Mouse (Mus musculus) heart, adult 2 months (tissue): ENCODE measurements at regions not wholly inside any gene's neighbourhood (a gene's known extent, or its start where the extent isn't known, plus 50 kb on each side); places are given as distances from the start of the nearest gene placed in this dataset.

Source experiments
- DNase-seq, 2 experiments: peaks; one replicate each; pipeline ENCODE4 v3.0.0; 2021
- H3K27ac ChIP-seq: fragments of 200-600 bp; 2 replicates; pipeline ENCODE4 v1.8.1; 2022
- H3K27me3 ChIP-seq: fragments of 200-500 bp; 2 replicates; pipeline ENCODE4 v1.6.1; 2012; ENCODE audit warnings: mild to moderate bottlenecking, low read length, inconsistent platforms, mixed read lengths; ENCODE audit not compliant: control insufficient read depth, insufficient read depth
- H3K36me3 ChIP-seq: fragments of 200-500 bp; 2 replicates; pipeline ENCODE4 v1.6.1; 2012; ENCODE audit warnings: low read length, inconsistent platforms; ENCODE audit not compliant: control insufficient read depth, insufficient read depth
- H3K4me1 ChIP-seq: fragments of 200-500 bp; 2 replicates; pipeline ENCODE4 v1.6.1; 2011; ENCODE audit warnings: low read length; ENCODE audit not compliant: control insufficient read depth, insufficient read depth
- H3K4me3 ChIP-seq: fragments of 200-600 bp; 2 replicates; pipeline ENCODE4 v1.8.1; 2022
- H3K79me2 ChIP-seq: fragments of 200-500 bp; replicated peaks from 2 replicates; pipeline ENCODE4 v1.6.1; 2012; ENCODE audit warnings: mild to moderate bottlenecking, inconsistent platforms, low read length, moderate library complexity, mixed read lengths; ENCODE audit not compliant: control insufficient read depth, insufficient read depth
- H3K9ac ChIP-seq: fragments of 200-500 bp; 2 replicates; pipeline ENCODE4 v1.6.1; 2012; ENCODE audit warnings: low read depth, mild to moderate bottlenecking, control low read depth, inconsistent platforms, low read length, mixed read lengths
- CTCF ChIP-seq: fragments of 200-600 bp; IDR thresholded peaks from 2 replicates; pipeline ENCODE4 v1.8.1; 2022; ENCODE audit warnings: antibody characterized with exemption, mild to moderate bottlenecking, moderate library complexity
- EP300 ChIP-seq: fragments of 200-500 bp; IDR thresholded peaks from 2 replicates; pipeline ENCODE4 v1.6.1; 2011; ENCODE audit warnings: low read depth, low read length, control low read depth; ENCODE audit not compliant: insufficient read depth
- POLR2A ChIP-seq: fragments of 200-500 bp; IDR thresholded peaks from 2 replicates; pipeline ENCODE4 v1.6.1; 2011; ENCODE audit warnings: mild to moderate bottlenecking, low read depth, low read length, control low read depth; ENCODE audit not compliant: insufficient read depth
- WGBS: fragments of 180-500 bp; shearing (Covaris S2); methylation state at CpG from one replicate; pipeline ENCODE4 v1.1.7; 2018; 5-methylcytosine and 5-hydroxymethylcytosine counted together
- intact Hi-C: fragments of 180-260 bp; cut with DNase I; formaldehyde crosslinking; loops from one replicate; pipeline ENCODE4 v1.15.1; 2025

DNA sequence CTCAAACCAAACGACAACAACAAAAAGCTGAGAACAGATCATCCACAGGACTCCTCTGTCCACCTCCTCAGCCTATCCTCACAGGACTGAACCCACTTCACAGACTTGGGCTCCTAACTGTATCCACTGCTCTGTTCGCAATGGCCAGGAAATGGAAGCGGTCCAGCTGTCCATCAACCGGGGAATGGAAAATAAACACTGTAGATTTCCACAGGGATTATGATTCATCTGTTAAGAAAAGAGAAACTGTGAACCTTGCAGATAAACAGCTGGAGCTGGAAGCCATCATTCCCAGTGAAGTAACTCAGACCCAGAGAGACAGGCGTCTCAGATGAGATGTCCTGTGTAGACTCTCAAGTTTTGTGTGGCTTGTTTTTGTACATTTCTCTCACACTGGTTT lies 340.4 kb upstream of the Trpc7 start:
- Histone ChIP-seq H3K36me3 (no peaks in the 10 kb centered on the region), H3K27ac (no peak overlapping the region), H3K27me3 (no peaks in the 10 kb centered on the region), H3K9ac (no peak overlapping the region), H3K4me3 (no peak overlapping the region), H3K79me2 (no peaks in the 10 kb centered on the region), H3K4me1 (no peaks in the 10 kb centered on the region)
- intact Hi-C loops: no loop called here
- peak in 1 of 2 experiments; percentile 11 for DNase-seq
- WGBS: 32% methylated on average over 5 of the region's 5 CpGs
- TF ChIP-seq POLR2A: no peak
- TF ChIP-seq EP300: no peak
- no peak for TF ChIP-seq CTCF

DNA sequence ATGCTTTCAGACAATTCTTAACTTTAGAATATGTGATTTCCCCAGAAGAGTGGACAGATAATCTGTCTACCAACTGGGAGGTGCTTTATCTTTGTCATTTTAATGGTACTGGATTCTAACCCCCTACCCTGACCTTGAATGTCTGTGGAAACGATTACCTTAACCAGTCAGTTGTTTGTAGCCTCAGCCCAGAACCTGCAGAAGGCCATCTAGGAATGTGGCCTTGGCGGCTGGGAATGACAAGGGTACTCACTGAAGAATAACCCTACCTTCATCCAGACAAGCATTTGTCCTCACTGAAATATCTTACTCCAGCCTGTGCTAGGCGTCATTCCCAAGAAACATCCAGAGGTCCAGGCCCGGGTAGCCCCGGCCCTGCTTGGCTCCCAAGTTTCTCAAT lies 337.1 kb upstream of the Trpc7 start:
- no peaks in the 10 kb centered on the region for H3K79me2 ChIP-seq
- intact Hi-C loops: no loop called here
- DNase-seq: no peak
- TF ChIP-seq EP300: no peak
- no peak for TF ChIP-seq CTCF
- no peak for TF ChIP-seq POLR2A
- H3K27ac ChIP-seq: no peak overlapping the region
- H3K4me1 ChIP-seq: no peaks in the 10 kb centered on the region
- no peaks in the 10 kb centered on the region for H3K27me3 ChIP-seq
- H3K36me3 ChIP-seq: no peaks in the 10 kb centered on the region
- 84% methylated on average over 5 of the region's 5 CpGs for WGBS
- H3K4me3 ChIP-seq: no peak overlapping the region
- no peak overlapping the region for H3K9ac ChIP-seq

DNA sequence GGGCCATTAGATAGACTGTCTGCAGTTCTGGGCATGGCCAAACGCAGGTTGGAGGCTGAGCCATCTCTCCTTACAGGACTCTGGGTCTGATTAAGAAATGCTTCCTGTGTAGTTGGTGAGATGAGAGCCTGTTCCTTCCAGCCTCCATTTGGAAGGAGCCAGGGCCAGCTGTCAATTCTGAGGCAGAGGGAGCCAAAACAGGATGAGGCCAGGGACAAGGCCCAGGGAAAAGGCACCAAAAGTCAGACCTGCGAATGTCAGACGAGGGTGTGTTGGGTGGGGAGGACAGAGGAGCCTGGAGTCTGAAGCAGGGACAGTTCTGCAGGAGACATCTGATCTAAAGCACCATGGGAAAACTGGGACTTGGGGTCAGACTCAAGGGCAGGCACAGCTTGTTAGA lies 335.9 kb upstream of the Trpc7 start:
- H3K9ac ChIP-seq: no peak overlapping the region
- H3K4me3 ChIP-seq: no peak overlapping the region
- H3K79me2 ChIP-seq: no peaks in the 10 kb centered on the region
- H3K27ac ChIP-seq: no peak overlapping the region
- no peaks in the 10 kb centered on the region for H3K36me3 ChIP-seq
- TF ChIP-seq CTCF (no peak), EP300 (no peak), POLR2A (no peak)
- no peaks in the 10 kb centered on the region for H3K27me3 ChIP-seq
- no peaks in the 10 kb centered on the region for H3K4me1 ChIP-seq
- DNase-seq: peak; percentile 35 to 36
- intact Hi-C loops: no loop called here
- WGBS: 29% methylated on average over 3 of the region's 3 CpGs

DNA sequence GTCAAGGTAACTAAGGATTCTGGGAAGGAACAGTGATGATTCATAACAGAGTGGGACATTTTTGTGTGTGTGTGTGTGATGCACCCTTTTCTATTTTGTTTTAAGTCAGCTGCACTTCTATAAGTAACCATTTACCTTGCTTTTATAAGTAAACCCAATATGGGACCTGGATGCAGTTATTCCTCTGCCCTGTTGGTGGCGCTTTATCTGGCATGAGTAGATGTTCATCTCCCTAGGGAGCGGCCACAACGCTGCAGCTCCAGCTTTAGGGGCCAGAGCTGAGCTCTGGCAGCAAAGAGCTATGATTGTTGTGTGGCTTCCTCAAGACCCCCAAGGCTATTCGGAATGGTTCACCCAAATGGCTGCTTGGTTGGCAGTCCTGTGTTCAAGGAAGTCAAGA lies 334.5 kb upstream of the Trpc7 start:
- WGBS: 62% methylated on average over 4 of the region's 4 CpGs
- no peak for TF ChIP-seq POLR2A
- 0 out of 2 replicates have a peak, but pooled peaks have one; percentile 11 for TF ChIP-seq CTCF
- Histone ChIP-seq H3K79me2 (no peaks in the 10 kb centered on the region), H3K27me3 (no peaks in the 10 kb centered on the region), H3K36me3 (no peaks in the 10 kb centered on the region), H3K4me3 (no peak overlapping the region), H3K9ac (no peak overlapping the region), H3K27ac (no peak overlapping the region), H3K4me1 (no peaks in the 10 kb centered on the region)
- intact Hi-C loops: no loop called here
- no peak for DNase-seq

DNA sequence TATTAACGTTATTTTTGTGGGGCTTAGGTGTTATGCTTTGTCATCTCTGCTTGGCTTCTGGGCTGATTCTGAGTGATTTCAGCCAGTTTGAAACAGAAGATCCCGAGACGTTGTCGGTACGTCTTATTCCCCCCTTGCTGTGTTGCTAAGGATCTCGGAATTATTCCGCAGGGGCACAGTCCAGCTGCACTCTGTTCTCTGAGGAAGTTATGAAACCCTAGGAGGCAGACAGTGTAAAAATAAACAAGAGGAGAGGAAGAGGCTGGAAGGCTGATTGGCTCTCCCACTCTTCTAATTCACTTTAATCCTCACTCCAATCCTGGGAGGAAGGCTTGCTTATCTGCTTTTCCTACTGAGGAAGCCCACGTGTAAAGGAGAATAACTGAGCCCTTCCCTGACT lies 325.3 kb upstream of the Trpc7 start:
- intact Hi-C loops: no loop called here
- Histone ChIP-seq H3K4me3 (no peak overlapping the region), H3K9ac (no peak overlapping the region), H3K27me3 (no peaks in the 10 kb centered on the region), H3K79me2 (no peaks in the 10 kb centered on the region), H3K36me3 (no peaks in the 10 kb centered on the region), H3K4me1 (no peaks in the 10 kb centered on the region), H3K27ac (no peak overlapping the region)
- WGBS: 37% methylated on average over 8 of the region's 8 CpGs
- no peak for TF ChIP-seq CTCF
- TF ChIP-seq EP300: no peak
- no peak for TF ChIP-seq POLR2A
- DNase-seq: peak in 1 of 2 experiments; percentile 10

DNA sequence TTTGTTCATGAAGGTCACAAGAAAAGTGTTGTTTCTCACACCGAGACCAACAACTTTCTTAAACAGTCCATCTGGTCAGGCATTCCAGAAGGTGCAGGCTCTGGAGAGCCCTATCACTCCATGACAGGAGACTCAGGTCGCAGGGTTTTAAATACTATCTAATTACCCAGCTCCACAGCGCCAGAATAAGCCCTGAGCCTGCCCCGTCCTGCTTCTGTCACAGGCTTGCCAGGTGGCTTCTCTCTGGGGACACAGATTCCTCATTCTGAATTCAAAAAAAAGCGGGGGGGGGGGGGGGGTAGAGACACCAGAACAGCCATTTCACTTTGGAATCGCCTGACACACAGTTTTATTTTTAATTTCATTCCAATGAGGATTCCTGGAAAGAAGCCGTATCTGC lies 320.4 kb upstream of the Trpc7 start:
- TF ChIP-seq CTCF: no peak
- no peak for TF ChIP-seq POLR2A
- no peak for TF ChIP-seq EP300
- WGBS: 42% methylated on average over 7 of the region's 7 CpGs
- no peaks in the 10 kb centered on the region for H3K79me2 ChIP-seq
- DNase-seq: no peak
- no peaks in the 10 kb centered on the region for H3K27me3 ChIP-seq
- H3K27ac ChIP-seq: no peak overlapping the region
- H3K9ac ChIP-seq: no peak overlapping the region
- no peak overlapping the region for H3K4me3 ChIP-seq
- intact Hi-C loops: no loop called here
- H3K36me3 ChIP-seq: no peaks in the 10 kb centered on the region
- H3K4me1 ChIP-seq: no peaks in the 10 kb centered on the region

DNA sequence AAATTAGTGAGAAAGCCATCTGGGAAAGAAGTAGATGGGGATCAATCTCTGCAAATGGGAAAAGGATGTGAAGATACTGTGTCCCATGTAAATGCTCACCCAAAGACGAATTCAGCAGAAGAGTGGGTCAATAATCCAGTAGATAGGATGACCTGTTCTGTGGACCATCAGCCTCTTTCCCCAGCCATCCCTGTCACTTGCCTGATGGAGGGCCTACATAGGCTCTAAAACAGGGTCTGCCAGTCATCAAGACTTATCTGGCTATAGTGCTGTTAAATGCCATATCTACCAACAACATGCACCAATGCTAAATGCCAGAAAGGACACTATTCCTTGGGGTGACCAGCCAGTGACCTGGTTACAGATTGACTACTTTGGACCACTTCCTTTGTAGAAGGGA lies 316.5 kb upstream of the Trpc7 start:
- Histone ChIP-seq H3K27ac (no peak overlapping the region), H3K27me3 (no peaks in the 10 kb centered on the region), H3K9ac (no peak overlapping the region), H3K4me1 (no peaks in the 10 kb centered on the region), H3K79me2 (no peaks in the 10 kb centered on the region), H3K4me3 (no peak overlapping the region), H3K36me3 (no peaks in the 10 kb centered on the region)
- WGBS: 48% methylated on average over 1 of the region's 1 CpGs
- no peak for DNase-seq
- no peak for TF ChIP-seq CTCF
- no peak for TF ChIP-seq POLR2A
- TF ChIP-seq EP300: no peak
- intact Hi-C loops: no loop called here
